ENCODE assay signal across 24 mouse cellular contexts in genomic region chr2:132024028-132024427, GRCm38 (mm10). TPM values are rescaled to one million over a fixed set of nuclear protein-coding genes. Genes with fewer than 3 reads are reported as not detected.
DNase-seq lines count a peak whose midpoint lies in the region; ATAC-seq and TF ChIP-seq lines count a peak whose summit lies in the region.
"Had no signal": no experiment of that assay in that cellular context is flagged by ENCODE, and none has a peak within 500 bp of the region (broad histone marks: within the 10 kb centered on the region; RNA-seq: fewer than 3 reads in every experiment).

No protein-coding gene starts in this region.

- in situ Hi-C loops in CH12.LX (cut with MboI; ENCODE audit: low pct_ligation_motif_present, low pct_unique_long_range_greater_than_20kb, low sequenced_read_pairs) = loop anchor here (5.0 kb wide), 1 partner anchor 33 kb away; no protein-coding TSS in a partner anchor

- ATAC-seq in midbrain, embryonic 11.5 days (ENCODE audit: low FRiP score) = no peak
- ATAC-seq in midbrain, postnatal 0 days (ENCODE audit: low FRiP score) = no peak
- ATAC-seq: activated CD4-positive, CD25-positive, alpha-beta regulatory T cell, adult 4 months; forebrain, embryonic 14.5 days; forebrain, embryonic 16.5 days; Patski had no signal

- H3K4me2 ChIP-seq in midbrain, embryonic 11.5 days = no peak overlapping the region
- H3K4me2 ChIP-seq in midbrain, postnatal 0 days (ENCODE audit: low read depth, low read length, poor library complexity, severe bottlenecking) = no peak overlapping the region
- 0 out of 2 replicates have a peak overlapping the region, but pooled peaks have one; percentile 64 for H3K4me2 ChIP-seq in CH12.LX (ENCODE audit: insufficient read depth, low read depth, poor library complexity, severe bottlenecking)
- H3K4me2 ChIP-seq in myocyte (ENCODE audit: low read depth) = no peak overlapping the region
- H3K4me2 ChIP-seq: embryonic facial prominence, embryonic 13.5 days; embryonic facial prominence, embryonic 15.5 days; forebrain, embryonic 12.5 days had no signal

- H3K9me3 ChIP-seq in midbrain, embryonic 11.5 days (ENCODE audit: control insufficient read depth, low read length) = no peaks in the 10 kb centered on the region
- no peaks in the 10 kb centered on the region for H3K9me3 ChIP-seq in midbrain, postnatal 0 days (ENCODE audit: low read length)
- H3K9me3 ChIP-seq in CH12.LX (replicated peaks; ENCODE audit: low read length) = no peaks in the 10 kb centered on the region
- H3K9me3 ChIP-seq: embryonic facial prominence, embryonic 13.5 days; embryonic facial prominence, embryonic 15.5 days; forebrain, embryonic 10.5 days; forebrain, embryonic 12.5 days; G1E had no signal

- H3K79me2 ChIP-seq in CH12.LX (replicated peaks; ENCODE audit: control insufficient read depth, extremely low read depth, insufficient read depth, poor library complexity, severe bottlenecking) (peaks cover 78% of the 10 kb centered on the region), myocyte (ENCODE audit: control insufficient read depth, insufficient read depth) (no peaks in the 10 kb centered on the region)

- TF ChIP-seq POLR2A in CH12.LX (IDR thresholded peaks at IDR 0.05; ENCODE audit: low read depth, low read length) (no peak), myocyte (IDR thresholded peaks at IDR 0.05; ENCODE audit: insufficient read length, low read depth) (no peak)

- H3K36me3 ChIP-seq in midbrain, embryonic 11.5 days (ENCODE audit: control insufficient read depth, insufficient read depth, low read length) = no peaks in the 10 kb centered on the region
- H3K36me3 ChIP-seq in midbrain, postnatal 0 days (ENCODE audit: insufficient read depth, low read length) = no peaks in the 10 kb centered on the region
- H3K36me3 ChIP-seq in CH12.LX (replicated peaks in 1 of 2; ENCODE audit: control insufficient read depth in 1 of 2, insufficient read depth in 1 of 2, low read length in 1 of 2) (peaks cover 3 to 46% of the 10 kb centered on the region in 2 experiments), myocyte (ENCODE audit: control insufficient read depth, insufficient read depth) (no peaks in the 10 kb centered on the region)
- H3K36me3 ChIP-seq: embryonic facial prominence, embryonic 13.5 days; embryonic facial prominence, embryonic 15.5 days; forebrain, embryonic 12.5 days; G1E had no signal

- H3K27me3 ChIP-seq in midbrain, embryonic 11.5 days (ENCODE audit: control insufficient read depth, insufficient read depth, low read length) = no peaks in the 10 kb centered on the region
- H3K27me3 ChIP-seq in midbrain, postnatal 0 days (ENCODE audit: insufficient read depth, low read length) = no peaks in the 10 kb centered on the region
- H3K27me3 ChIP-seq in CH12.LX (replicated peaks) (no peaks in the 10 kb centered on the region), myocyte (ENCODE audit: control insufficient read depth, insufficient read depth, insufficient read length) (no peaks in the 10 kb centered on the region)
- H3K27me3 ChIP-seq: Patski had no signal

- dilution Hi-C loops in CH12.LX (cut with MboI; ENCODE audit: extremely low pct_ligation_motif_present, extremely low pct_unique_long_range_greater_than_20kb, low sequenced_read_pairs) = no loop called here

- H3K9ac ChIP-seq in midbrain, embryonic 11.5 days (ENCODE audit: low read length) = no peak overlapping the region
- H3K9ac ChIP-seq in midbrain, postnatal 0 days (replicated peaks; ENCODE audit: low read length, poor library complexity, severe bottlenecking) = no peak overlapping the region
- peak overlapping the region; percentile 3; the same call in 1 of the 2 replicates for H3K9ac ChIP-seq in CH12.LX (ENCODE audit: insufficient read depth, low read depth)
- H3K9ac ChIP-seq: embryonic facial prominence, embryonic 13.5 days; embryonic facial prominence, embryonic 15.5 days; forebrain, embryonic 12.5 days had no signal

- TF ChIP-seq EP300 in CH12.LX (IDR thresholded peaks at IDR 0.05; ENCODE audit: low read length) = no peak

- WGBS in midbrain, embryonic 11.5 days = 93% methylated on average over 4 of the region's 4 CpGs
- WGBS in midbrain, postnatal 0 days = 93% methylated on average over 4 of the region's 4 CpGs

- no peak for TF ChIP-seq RAD21 in CH12.LX (IDR thresholded peaks at IDR 0.05; ENCODE audit: low read depth, low read length)

- H3K4me1 ChIP-seq in midbrain, embryonic 11.5 days (ENCODE audit: control insufficient read depth, insufficient read depth, low read length) = peaks cover 14% of the 10 kb centered on the region
- no peaks in the 10 kb centered on the region for H3K4me1 ChIP-seq in midbrain, postnatal 0 days (ENCODE audit: insufficient read depth, low read length)
- peaks cover 17 to 83% of the 10 kb centered on the region in 2 experiments for H3K4me1 ChIP-seq in CH12.LX (ENCODE audit: control insufficient read depth in 1 of 2, insufficient read depth in 2 of 2)

- H3K27ac ChIP-seq in midbrain, embryonic 11.5 days (ENCODE audit: low read depth, low read length) = no peak overlapping the region
- H3K27ac ChIP-seq in midbrain, postnatal 0 days (ENCODE audit: low read depth, low read length) = no peak overlapping the region
- H3K27ac ChIP-seq in CH12.LX (ENCODE audit: insufficient read depth, low read depth) = peak overlapping the region; percentile 59
- H3K27ac ChIP-seq: embryonic facial prominence, embryonic 13.5 days; embryonic facial prominence, embryonic 15.5 days; forebrain, embryonic 12.5 days had no signal

- DNase-seq in midbrain, embryonic 11.5 days (ENCODE audit: low spot score, missing footprints) = peak; percentile 37
- no peak for DNase-seq in midbrain, postnatal 0 days (ENCODE audit: low spot score)
- DNase-seq in CH12.LX (ENCODE audit: extremely low read depth) = no peak
- no peak for DNase-seq in cerebellum, adult 9-11 months
- DNase-seq: adrenal gland, adult 8-10 months; adrenal gland, postnatal 14 days; adrenal gland, postnatal 36 days; cerebellum, adult 11-12 months; cerebellum, adult 2 months; cerebellum, adult 9-10 months; cerebellum, postnatal 14 days; cerebellum, postnatal 36 days; embryo, embryonic 11 days had no signal

- H3ac ChIP-seq in myocyte (ENCODE audit: control insufficient read depth, insufficient read length) = no peak overlapping the region

- no peak overlapping the region for H3K4me3 ChIP-seq in midbrain, embryonic 11.5 days (ENCODE audit: low read depth, low read length)
- no peak overlapping the region for H3K4me3 ChIP-seq in midbrain, postnatal 0 days (ENCODE audit: low read depth, low read length)
- peak overlapping the region in 1 of 3 experiments; percentile 14 for H3K4me3 ChIP-seq in CH12.LX (replicated peaks in 1 of 3; ENCODE audit: low read depth in 2 of 3, low read length in 2 of 3, poor library complexity in 1 of 3)
- no peak overlapping the region for H3K4me3 ChIP-seq in myocyte
- H3K4me3 ChIP-seq: embryonic facial prominence, embryonic 13.5 days; embryonic facial prominence, embryonic 15.5 days; erythroblast, embryonic 14.5 days; forebrain, embryonic 10.5 days; forebrain, embryonic 12.5 days had no signal

- no peak for TF ChIP-seq CTCF in midbrain, postnatal 0 days (IDR thresholded peaks at IDR 0.05)
- no peak for TF ChIP-seq CTCF in CH12.LX (conservative IDR thresholded peaks at IDR 0.05 in 1 of 2, IDR thresholded peaks at IDR 0.05 in 1 of 2; ENCODE audit: low read depth in 2 of 2, low read length in 2 of 2)

TF ChIP-seq in CH12.LX, 34 proteins besides CTCF, POLR2A, EP300 and RAD21:
- TF ChIP-seq CHD2 (IDR thresholded peaks at IDR 0.05; ENCODE audit: low read length) (no peak), USF1 (IDR thresholded peaks at IDR 0.05; ENCODE audit: low read depth, low read length) (no peak), POLR2AphosphoS2 (IDR thresholded peaks at IDR 0.05; ENCODE audit: low read depth, low read length) (0 out of 2 replicates have a peak, but pooled peaks have one; percentile 21), CHD1 (IDR thresholded peaks at IDR 0.05; ENCODE audit: low read depth, low read length) (no peak)

TF ChIP-seq in myocyte, 11 proteins besides CTCF, POLR2A, EP300 and RAD21:
- TF ChIP-seq POLR2AphosphoS2 (IDR thresholded peaks at IDR 0.05; ENCODE audit: insufficient read length, low read depth) (no peak), MYOG (IDR thresholded peaks at IDR 0.05; ENCODE audit: control insufficient read depth in 1 of 3, insufficient read depth in 1 of 3, insufficient read length in 2 of 3, low read depth in 2 of 3) (peak in 1 of 3 experiments; percentile 34), USF1 (IDR thresholded peaks at IDR 0.05; ENCODE audit: low read depth) (no peak), MYOD1 (IDR thresholded peaks at IDR 0.05; ENCODE audit: control insufficient read depth in 1 of 3, insufficient read length in 2 of 3, low read depth in 2 of 3) (peak in 2 of 3 experiments; percentile 18 to 51), REST (IDR thresholded peaks at IDR 0.05; ENCODE audit: insufficient read depth, insufficient read length) (no peak), E2F4 (IDR thresholded peaks at IDR 0.05; ENCODE audit: insufficient read depth) (no peak), SRF (IDR thresholded peaks at IDR 0.05; ENCODE audit: control insufficient read depth, insufficient read length, low read depth) (no peak), MAX (IDR thresholded peaks at IDR 0.05; ENCODE audit: low read depth) (no peak), TCF12 (IDR thresholded peaks at IDR 0.05; ENCODE audit: insufficient read depth, poor library complexity, severe bottlenecking) (no peak), TCF3 (IDR thresholded peaks at IDR 0.05; ENCODE audit: insufficient read length, low read depth) (no peak), CEBPB (IDR thresholded peaks at IDR 0.05; ENCODE audit: insufficient read depth, poor library complexity, severe bottlenecking) (no peak)
TF ChIP-seq in myocyte: peak in this region for 2.

RNA-seq across cellular contexts. Expression of gene Rassf2, which starts 6.0 kb away (rescaled TPM):
- polyA plus RNA-seq in midbrain, embryonic 11.5 days (2014; fragmentation: Nextera tagmentation; extraction: Ambion mirVana) = 32.3 and 33.2 TPM in 2 replicates
- total RNA-seq in midbrain, postnatal 0 days (2014; rRNA removed) = 32.0 and 37.8 TPM in 2 replicates
- 15.9 and 16.7 TPM in 2 replicates for polyA plus RNA-seq in midbrain, postnatal 0 days (2015; fragmentation: Nextera tagmentation; extraction: Ambion mirVana)
- 44.4 and 45.3 TPM in 2 replicates for total RNA-seq in CH12.LX (2012; rRNA removed)
- 30.2 and 33.8 TPM in 2 replicates for total RNA-seq in CH12.LX (2014; rRNA removed)
- 60.4 and 61.5 TPM in 2 replicates for polyA plus RNA-seq in CH12.LX (2012; ENCODE audit: insufficient read length, low read depth)
- 8.4 TPM for polyA plus RNA-seq in myocyte (2012; fragmentation: generic; extraction: Trizol)
